Mouse (Mus musculus) T-cell, adult 2 months (primary cell): ENCODE data around the gene 6330409D20Rik.

ENCODE experiments used
- DNase-seq: peaks from one replicate; pipeline ENCODE4 v3.0.0; 2022; ENCODE audit warnings: low spot score

The 6330409D20Rik gene

DNA sequence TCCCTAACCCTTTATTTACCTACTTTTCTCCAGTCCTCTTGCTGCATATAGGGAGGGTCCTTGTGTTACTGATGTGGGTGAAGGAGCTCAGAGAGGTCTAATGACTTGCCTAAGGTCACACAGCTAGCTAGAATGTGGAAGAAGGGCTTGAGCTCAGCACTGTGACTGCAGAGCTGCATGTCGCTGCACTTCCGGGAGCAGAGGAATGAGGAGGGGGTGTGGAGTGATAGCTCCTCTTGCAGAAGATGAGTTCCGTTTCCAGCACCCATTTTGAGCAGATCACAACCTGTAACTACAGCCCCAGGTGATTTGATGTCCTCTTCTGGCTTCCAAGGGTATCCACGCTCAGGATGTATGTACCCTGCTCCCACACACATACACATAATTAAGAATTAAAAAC lies 16.7 kb downstream of the 6330409D20Rik start:
- DNase-seq, result no peak

DNA sequence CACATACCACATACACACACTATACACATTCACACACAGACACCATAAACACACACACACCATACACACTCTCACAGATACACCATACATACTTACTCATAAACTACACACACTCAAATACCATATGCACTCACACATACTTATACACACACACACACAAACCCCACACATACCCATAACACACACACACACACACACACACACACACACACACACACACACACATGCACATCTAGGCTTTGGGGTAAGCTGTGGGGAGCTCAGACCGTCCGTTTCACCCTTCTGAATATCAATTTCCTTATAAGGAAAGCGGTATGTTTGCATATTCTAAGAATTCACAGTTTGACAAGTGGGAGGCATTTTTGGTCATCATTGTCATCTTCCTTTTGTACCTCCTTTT lies 18.2 kb downstream of the 6330409D20Rik start:
- no peak for DNase-seq

DNA sequence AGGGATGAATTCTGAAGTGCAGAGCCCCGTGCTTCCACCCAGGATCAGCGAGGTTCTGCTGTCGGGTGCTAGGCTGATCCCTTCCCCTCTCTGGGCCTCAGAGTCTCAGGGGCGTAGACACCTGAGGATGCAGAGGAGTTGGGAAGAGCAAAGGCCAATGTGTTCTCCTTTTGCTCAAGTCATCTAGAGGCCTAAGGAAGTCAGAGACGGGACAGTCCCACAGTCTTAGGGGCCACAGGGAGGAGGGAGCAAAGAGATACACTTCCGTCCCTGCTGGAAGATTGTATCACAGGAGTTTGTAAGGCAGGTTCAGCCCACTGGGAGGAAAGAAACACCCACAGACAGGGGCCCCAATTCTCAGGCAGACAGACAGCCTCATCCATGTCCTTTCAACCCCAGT lies 18.8 kb downstream of the 6330409D20Rik start:
- DNase-seq, result peak; percentile 37

DNA sequence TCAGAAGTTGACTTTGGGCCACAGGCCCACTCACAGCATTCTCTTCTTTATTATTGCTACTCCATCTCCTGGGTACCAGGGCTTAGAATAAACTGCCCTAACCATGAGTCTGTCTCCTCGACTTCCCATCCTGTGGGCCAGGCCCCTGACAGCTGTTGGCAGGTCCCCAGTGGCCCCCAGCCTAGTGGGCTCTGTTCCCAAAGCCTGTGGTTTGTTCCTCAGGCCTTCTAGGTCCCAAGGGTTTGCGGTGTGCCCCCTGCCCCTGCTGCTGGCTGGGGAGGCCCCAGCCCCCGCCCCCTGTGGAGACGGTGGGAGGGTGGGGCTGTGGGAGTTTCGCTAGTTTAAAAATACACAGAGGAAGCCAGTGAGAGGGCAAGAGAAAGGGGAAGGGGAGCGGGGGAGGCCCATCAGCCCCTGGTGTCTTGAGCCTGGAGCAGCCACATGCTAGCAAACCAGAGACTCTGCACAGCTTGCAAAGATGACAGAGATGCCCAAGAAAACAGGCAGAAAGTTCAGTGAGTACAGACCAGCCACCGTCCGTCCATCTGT lies 20.1 kb downstream of the 6330409D20Rik start, which contains the start of gene Sh2d3c:
TSS of gene Sh2d3c (plus strand) at position 375 of the 549 bp plus-strand sequence.
- DNase-seq, result no peak

DNA sequence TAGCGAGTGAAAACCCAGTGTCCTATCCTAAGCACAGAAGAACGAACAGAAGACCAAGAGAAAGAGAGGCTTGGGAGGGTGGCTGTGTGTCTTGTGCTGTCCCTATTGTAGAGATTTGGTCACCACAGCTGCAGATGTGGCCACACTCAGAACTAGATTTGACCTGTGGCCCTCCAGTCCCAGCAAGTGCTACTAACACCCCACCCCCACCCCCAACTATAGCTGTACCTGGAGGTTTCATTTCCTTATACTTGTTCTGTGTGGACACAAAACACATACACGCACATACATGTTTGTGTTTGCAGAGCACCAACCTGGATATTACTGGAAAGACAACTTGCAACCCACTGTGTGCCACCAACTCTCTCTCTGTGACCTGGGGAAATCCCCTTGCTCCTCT lies 20.8 kb downstream of the 6330409D20Rik start:
- DNase-seq, result no peak

DNA sequence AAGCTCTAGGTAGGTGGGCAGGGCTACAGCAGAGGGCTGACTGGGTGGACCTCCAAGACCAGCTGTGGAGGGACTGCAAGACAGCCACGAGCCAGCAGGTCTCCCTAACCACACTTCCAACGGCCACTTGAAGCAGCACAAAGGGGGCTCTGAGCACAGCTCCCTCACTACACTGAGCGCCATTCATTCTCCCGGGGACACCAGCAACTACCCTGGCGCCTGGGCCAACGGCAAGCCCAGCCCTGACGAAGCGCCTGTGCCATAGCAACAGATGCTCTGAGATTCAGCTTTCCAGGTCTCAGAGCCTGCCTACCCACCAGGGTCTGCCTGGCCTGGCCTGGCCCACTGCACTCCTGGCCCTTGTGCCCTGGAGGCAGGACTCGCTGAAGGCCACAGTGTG lies 22.1 kb downstream of the 6330409D20Rik start:
- no peak for DNase-seq

DNA sequence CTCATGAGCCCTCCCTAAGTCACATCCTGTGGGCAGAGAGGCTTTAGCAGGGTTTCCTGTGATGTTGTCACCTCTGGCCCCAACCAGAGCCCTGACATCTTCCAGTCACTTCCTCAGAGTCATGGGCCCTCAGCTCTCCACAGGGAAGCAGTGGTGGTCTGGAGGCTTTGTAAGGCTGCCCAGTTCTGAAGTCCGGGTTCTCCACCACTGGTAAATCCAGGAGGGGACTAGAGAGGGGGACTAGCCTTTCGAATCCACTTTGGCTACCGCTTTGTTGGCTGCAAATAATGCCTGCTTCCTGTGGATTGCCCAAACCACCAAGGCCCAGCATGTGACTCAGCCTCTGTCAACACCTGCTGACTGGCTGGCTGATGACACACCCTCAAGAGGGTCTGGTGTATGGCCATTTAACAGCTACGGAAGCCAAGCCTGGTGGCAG lies 25.8 kb downstream of the 6330409D20Rik start:
- peak; percentile 74 for DNase-seq

DNA sequence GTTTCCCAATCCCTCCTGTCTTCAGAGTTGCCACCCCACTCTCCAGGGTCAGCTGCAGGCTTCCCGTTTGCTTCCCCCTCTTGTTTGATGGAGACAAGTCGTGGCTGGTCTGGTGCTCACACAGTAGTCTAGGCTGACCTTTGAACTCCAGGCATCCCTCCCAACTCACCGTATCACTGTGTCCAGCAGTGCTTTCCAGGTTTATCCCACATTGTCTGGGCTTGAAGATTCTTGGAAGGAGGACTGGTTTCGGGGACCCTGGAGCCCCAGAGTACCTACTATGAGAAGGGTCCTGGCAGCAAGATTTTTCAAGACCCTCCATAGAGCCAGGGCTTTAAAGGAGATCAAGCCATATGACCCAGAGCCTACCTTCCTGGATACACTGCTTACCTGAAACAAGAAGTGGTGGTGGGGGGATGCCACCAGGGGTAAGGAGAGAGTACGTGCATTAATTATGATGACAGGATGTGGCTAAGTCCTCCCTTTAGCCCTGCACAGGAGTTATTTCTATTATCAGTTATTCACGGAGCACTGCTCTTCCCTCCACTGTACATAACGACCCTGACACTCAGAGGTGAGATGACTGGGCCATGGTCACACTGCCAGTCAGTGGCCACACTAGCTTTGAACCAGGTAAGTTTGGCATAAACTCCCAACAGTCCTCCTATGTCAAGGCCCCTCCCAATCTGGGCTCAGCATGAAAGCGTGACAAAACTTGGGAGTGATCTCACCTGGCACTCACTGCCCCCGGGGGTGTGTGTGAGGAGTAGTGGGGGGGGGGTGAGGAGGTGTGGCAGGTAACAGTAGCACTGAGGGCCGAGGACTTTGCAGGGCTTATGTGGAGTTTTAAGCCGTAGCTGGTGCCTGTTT lies 26.5 kb downstream of the 6330409D20Rik start:
- peak; percentile 29 for DNase-seq

DNA sequence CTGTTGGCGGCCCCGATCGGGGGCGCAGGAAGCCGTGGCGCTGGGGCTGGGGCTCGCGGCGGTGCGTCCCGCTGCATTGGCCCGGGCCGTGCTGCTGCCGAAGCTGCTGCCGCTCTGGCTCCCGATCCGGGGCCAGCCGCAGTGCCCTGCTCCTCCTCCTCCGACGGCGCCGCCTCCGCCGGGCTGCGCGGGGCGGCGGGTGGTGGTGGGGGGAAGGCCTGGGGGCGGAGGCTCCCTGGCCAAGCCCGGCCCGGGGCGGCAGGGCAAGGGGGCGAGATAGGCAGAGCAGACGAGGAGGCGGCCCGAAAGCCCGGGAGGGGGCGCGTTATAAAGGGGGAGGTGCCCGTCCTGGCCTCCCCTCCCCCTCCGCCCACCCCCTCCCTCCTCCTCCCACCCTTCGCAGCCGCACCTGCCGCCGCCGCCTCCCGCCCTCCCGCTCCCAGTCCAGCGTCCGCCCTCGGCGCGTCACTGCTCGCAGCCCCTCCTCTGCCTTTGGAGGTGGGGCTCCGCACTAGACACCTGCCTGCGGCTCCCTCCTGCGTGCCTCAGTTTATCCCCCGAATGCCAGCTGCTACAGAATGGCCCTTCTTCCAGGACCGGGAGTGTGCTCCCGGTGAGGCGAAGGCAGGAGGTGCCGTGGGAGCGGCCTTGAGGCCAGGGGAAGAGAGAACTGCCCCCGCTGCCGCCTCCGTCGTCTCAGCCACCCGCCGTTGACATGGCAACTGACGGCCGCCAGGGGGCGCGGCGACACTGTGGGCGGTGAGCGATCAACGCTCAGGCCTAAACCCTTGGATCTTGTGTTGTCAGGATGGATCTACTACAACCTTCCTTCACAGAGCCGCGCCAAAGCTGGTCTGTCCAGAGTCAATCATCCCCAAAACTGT lies 27.6 kb downstream of the 6330409D20Rik start, which contains the start of gene Cdk9:
TSS of gene Cdk9 (minus strand) at position 143 of the 884 bp plus-strand sequence.
- peak; percentile 93 for DNase-seq

DNA sequence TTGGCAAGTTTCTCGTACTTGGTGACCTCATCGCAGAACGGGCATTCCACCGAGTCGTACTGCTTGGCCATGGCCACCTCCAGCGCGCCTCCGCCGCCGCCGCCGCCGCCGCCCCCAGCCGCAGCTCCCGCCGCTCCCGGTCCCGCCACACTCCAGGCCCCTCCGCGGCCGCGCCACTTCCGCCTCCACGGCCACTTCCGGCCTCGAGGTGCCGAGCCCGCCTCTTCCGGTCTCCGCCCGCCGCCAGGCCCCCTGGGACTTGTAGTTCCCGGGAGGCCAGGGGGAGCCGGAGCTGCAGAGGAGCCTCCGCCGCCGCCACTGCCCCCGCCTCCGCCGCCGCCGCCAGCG lies 28.3 kb downstream of the 6330409D20Rik start:
- DNase-seq, result peak; percentile 97

DNA sequence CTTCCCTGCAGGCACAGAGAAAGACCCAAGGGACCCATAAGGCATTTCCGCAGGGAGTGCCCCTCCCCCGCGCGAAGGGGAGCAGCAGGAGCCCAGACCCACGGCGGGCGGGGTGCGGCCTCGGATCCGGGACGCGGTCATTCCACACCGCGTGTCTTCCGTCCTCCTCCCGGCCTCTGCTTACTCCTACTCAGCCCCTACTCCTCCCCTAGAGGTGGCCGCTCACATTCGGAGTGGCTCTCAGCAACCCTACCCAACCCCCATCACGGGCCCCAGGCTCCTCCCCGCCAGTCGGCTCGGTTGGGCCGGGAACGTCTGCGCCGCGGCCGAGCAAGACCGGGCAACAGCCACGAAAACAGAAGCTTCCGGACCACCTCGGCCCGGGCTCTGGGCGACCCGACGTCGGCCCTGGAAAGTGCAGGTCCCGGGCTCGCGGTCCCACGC lies 28.7 kb downstream of the 6330409D20Rik start:
- peak; percentile 55 for DNase-seq

DNA sequence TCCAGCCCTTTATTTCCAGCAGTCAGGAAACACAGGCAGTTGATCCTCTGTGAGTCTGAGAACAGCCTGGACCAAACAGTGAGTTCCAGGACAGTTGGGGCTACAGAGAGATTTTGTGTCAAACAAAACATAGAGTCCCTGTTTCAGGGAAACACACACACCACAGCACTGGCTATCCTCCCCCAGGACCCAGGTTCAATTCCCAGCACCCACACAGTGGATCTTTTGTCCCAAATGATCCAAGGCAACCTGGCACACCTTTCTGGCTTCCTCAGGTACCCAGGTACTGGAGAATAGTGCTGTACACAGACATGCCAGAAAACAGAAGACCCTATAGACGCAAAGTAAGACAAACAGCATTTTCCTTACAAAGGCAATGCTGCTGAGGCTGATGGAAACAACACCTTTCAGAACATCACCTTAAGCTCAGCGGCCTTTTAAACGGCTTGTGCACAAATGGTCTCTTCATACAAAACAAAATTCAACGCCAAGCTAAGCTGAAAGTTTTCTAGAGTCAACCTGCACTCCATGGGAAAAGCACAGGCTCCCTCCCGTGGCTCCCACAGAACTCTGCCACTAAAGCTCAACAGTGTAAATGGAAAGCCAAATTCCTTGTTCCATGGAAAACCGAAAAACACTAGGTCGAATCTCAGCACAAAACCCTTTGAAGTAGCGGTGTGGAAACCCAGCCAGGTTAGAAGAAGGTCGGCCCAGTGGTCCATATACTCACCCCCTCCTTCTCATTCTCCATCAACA lies 29.3 kb downstream of the 6330409D20Rik start:
- DNase-seq, result no peak

DNA sequence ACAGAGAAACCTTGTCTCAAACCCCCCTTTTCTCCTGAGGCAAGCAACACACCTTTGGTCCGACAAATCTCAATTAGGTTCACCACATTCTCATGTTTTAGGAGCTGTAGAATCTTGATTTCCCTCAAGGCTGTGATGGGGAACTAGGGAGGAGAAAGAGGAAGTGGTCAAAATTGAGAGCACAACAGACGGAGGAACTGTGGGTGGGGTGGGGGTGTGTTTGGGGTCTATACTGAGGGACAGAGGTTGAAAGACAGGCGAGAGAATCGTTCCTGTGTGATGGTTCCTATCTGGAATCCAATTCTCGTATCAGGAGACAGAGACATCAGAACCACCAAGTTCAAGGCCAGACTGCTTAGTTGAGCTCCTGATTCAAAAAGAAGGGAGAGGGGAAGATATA lies 30.4 kb downstream of the 6330409D20Rik start:
- no peak for DNase-seq

DNA sequence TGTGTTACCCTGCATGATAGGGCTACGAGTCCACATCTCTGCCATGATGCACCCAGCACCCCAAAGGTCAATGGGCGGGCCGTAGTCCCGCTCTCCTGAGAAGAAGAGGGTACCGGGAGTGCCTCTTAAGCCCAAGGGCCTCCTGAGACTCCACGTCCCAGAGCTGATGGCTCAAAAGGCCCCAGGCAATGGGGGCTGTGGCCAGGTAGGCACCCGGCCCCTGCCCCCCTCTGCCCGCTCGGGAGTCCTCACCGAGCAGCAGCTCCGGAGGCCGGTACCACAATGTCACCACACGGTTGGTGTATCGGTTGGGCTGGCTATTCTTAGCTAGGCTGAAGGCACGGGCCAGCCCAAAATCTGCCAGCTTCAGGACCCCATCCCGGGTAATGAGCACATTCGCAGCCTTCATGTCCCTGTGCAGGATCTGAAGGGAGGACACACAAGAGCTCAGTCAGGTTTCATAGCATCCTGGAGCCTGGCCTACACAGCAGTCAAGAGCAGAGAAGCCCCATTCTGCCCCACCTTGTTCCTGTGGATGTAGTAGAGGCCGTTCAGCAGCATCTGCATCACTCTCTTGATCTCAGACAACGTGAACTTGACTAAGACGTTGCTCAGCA lies 31.2 kb downstream of the 6330409D20Rik start:
- DNase-seq, result no peak

DNA sequence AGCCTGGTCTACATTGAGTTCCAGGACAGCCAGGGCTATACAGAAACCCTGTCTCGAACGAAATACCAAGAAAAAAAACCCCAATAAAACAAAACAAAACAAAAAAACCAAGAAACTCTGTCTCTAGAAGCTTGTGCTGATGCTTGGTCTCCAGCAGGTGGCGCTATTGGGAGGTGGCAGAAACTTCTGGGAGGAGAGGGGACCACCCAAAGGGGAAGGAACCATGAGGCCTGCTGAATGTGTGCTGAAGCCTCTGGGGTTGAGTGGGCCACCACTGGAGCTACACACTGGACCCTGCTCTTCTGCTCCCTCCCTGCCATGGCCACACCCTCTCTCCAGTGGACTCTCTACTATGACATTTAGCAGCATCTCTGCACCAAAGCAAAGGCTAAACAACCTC lies 32.2 kb downstream of the 6330409D20Rik start:
- DNase-seq, result peak; percentile 75

DNA sequence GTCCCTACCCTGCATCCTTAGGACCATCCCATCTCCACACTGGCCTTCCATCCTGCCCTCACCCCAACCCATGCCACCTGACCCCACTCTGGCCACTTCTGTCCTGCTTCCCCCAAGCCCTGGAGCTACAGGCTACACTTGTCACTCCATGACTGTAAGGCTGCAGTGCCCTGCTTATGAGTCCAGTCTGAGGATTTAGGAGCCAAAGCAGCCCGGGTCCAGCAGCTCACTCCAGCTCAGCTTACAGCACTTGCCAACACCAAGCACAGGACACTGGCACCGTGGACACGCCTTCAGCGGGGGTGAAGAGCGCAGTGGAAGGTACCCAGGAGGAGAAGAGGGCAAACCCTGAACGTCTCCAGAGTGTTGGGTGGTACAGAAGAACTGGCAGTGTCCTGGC lies 33.8 kb downstream of the 6330409D20Rik start:
- DNase-seq, result no peak

DNA sequence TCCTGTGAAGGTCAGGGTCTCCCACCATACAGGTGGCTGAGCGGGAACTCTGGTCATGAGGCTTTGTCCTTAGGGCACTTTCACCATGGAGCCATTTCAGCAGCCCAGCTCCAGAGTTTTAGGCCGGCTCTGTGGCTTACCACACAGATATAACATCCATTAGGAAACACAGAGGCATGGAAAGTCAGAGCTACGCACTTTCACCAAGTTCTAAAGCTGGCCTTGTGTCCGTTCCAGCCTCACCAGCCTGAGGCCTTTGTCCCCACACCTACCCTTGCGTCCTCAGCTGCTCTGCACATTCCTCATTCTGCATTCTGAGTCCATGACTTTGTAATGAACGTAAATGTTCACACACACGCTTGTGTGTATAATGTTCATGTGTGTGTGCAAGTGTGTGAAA lies 35.8 kb downstream of the 6330409D20Rik start:
- DNase-seq, result no peak

DNA sequence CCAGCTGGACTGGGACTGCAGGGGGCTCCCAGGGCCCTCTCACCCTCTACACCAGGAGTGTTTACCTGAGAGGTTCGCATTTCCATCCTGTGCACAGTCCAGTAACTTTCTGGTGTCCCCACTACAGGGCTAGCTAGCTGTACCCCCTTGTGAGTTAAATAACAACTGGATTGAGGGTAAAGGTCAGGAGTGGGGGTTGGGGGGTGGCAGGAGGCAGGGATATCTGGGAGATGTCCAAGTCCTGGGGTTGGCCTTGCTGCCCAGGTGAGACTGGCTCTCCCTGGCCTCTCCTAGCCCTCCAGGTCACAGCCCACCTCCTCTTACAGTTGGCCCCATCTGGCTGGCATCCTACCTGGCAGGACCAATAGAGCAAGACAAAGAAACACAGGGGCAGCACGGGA lies 36.8 kb downstream of the 6330409D20Rik start, which contains the start of gene Fpgs:
TSS of gene Fpgs (minus strand) at position 125 of the 401 bp plus-strand sequence.
- DNase-seq, result no peak

DNA sequence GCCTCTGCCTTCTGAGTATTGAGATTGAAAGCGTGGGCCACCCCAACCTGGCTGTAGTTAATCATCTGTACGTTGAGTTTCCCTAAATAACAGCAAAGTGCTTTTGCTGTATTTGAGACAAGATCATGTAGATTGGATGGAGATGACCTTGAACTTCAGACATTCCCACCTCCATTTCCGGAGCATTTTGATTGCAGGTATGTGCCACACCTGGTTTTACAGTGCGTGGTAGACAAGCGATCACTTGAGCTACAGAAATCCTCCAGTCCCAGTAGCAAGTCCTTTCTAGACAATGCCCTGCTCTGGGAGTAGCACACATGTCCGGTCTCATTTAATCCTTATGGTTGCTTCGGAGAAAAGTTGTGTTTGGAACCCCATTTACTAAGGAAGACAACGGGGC lies 37.8 kb downstream of the 6330409D20Rik start:
- no peak for DNase-seq

DNA sequence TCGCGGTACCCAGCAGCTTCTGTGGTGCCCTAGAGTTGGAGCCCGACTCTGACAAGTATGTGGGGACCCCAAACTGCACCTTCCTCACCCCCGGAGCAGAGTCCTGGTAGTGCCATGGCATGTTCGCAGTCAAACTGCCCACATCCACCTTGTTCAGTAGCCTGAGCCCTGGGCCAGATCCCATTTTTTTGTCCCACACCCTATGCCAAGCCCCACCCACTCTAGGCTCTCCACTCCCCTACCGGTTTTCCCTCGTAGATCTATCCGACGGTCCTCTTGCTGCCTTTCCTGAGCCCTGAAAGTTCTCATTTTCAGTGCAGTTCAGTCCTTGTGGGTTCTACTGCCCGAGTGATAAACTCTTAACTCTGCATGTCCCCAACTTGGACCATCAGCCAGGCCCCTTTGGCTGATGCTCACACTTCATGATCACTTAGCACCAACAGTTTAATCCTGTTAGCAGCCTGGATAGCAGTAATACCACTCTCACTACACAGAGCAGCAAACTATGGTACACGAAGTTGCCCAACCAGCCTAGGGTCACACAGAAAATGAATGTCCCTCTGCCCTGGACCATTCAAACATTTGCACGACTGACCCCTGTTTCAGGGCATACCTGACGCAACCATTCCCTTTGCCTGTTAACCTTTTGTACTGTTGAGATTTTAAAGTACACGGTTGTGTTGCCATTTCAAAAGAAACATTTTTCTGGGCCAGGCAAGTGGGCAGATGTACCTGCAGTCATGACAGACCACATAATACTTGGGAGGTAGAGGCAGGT lies 39.7 kb downstream of the 6330409D20Rik start:
- no peak for DNase-seq
